Mouse (Mus musculus) A20 (cell line): ENCODE results near the gene Tmc5.

Experiments used
- DNase-seq: peaks from one replicate; pipeline ENCODE4 v3.0.0-alpha.2; 2011; ENCODE audit warnings: low read depth, low spot score

Gene Tmc5

GRCm38 (mm10) chr7:118610721-118611120 is 13.6 kb downstream of the Tmc5 start:
- DNase-seq, result no peak

GRCm38 (mm10) chr7:118611185-118611749 is 14.2 kb downstream of the Tmc5 start:
- DNase-seq, result no peak

- DNase-seq, result no peak
Observed at GRCm38 (mm10) chr7:118611933-118612332, 14.8 kb downstream of the Tmc5 start.

- DNase-seq, result no peak
Observed at GRCm38 (mm10) chr7:118614076-118614475, 17.0 kb downstream of the Tmc5 start.

GRCm38 (mm10) chr7:118618104-118618503 is 21.0 kb downstream of the Tmc5 start:
- DNase-seq, result no peak

GRCm38 (mm10) chr7:118620243-118620906 is 23.3 kb downstream of the Tmc5 start:
- DNase-seq, result no peak

GRCm38 (mm10) chr7:118621094-118621493 is 24.0 kb downstream of the Tmc5 start:
- no peak for DNase-seq

- no peak for DNase-seq
Observed at GRCm38 (mm10) chr7:118627550-118628298, 30.6 kb downstream of the Tmc5 start.

- DNase-seq, result no peak
Observed at GRCm38 (mm10) chr7:118633094-118633493, 36.0 kb downstream of the Tmc5 start.

- DNase-seq, result no peak
Observed at GRCm38 (mm10) chr7:118633951-118634350, 36.9 kb downstream of the Tmc5 start.

GRCm38 (mm10) chr7:118637466-118637865 is 40.4 kb downstream of the Tmc5 start:
- peak; percentile 80 for DNase-seq

GRCm38 (mm10) chr7:118646237-118646636 is 49.1 kb downstream of the Tmc5 start:
- no peak for DNase-seq

- DNase-seq, result no peak
Observed at GRCm38 (mm10) chr7:118649328-118649727, 52.2 kb downstream of the Tmc5 start.

- DNase-seq, result no peak
Observed at GRCm38 (mm10) chr7:118650119-118650518, 53.0 kb downstream of the Tmc5 start.

GRCm38 (mm10) chr7:118650891-118651290 is 53.8 kb downstream of the Tmc5 start:
- DNase-seq, result no peak

- peak; percentile 46 for DNase-seq
Observed at GRCm38 (mm10) chr7:118652572-118653295, 55.6 kb downstream of the Tmc5 start.

- no peak for DNase-seq
Observed at GRCm38 (mm10) chr7:118656730-118657129, 59.6 kb downstream of the Tmc5 start.

- no peak for DNase-seq
Observed at GRCm38 (mm10) chr7:118667773-118668172, 70.7 kb downstream of the Tmc5 start.

- DNase-seq, result no peak
Observed at GRCm38 (mm10) chr7:118670142-118670541, 73.0 kb downstream of the Tmc5 start.

- DNase-seq, result no peak
Observed at GRCm38 (mm10) chr7:118676826-118677225, 79.7 kb downstream of the Tmc5 start.

- DNase-seq, result peak; percentile 55
Observed at GRCm38 (mm10) chr7:118688199-118688598, 91.1 kb downstream of the Tmc5 start.

GRCm38 (mm10) chr7:118689088-118689487 is 92.0 kb downstream of the Tmc5 start:
- DNase-seq, result no peak
